Mouse (Mus musculus): ENCODE measurements around the gene S100a3.

Gene S100a3

DNA sequence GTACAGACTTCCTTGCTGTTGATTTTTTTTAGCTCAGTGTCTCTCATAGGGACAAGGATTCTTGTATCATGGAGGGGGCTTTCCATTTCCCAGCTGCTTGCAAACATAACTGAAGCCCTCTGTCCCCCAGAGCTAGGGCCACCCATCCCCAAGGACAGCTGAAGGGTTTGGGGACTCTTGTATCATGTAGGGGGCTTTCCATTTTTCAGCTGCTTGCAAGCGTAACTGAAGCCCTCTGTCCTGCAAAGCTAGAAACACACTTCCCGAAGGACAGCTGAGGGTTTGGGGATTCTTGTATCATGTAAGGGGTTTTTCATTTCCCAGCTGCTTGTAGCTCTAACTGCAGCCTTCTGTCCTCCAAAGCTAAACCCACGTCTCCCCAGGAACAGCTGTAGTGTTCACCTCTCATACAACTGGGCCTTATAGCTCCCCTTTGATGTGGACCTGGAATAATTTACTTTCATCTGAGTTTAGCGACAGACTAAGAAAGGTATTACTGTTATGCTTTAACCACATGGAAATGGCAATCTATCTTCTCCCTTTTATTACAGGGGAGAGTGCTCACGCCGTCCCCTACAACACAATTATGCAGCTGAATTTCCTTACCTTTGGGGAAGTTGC lies at the start of gene S100a3:
Gene S100a3 (plus strand): TSS at position 571 of the 621 bp plus-strand sequence.
- no peak for DNase-seq

DNA sequence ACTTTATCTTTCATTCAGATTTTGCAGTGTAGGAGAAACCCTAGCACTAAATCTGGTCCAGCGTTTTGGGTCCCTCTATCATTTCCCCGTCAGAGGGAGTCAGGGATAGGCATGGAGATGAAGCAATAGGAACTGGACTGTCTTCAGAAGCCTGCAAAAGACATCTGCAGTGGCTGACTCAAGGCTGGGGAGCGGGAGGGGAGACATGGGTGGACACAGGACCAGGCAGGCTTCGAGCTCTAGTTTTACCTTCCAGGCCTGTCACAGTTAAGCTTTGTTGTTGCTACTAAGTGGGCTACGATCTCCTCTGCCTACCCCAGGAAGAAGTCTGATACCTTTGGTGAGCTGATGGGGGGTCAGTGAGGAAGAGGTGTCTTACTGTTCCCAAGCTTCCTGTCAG lies 48.1 kb upstream of the S100a3 start:
- no peak for DNase-seq

DNA sequence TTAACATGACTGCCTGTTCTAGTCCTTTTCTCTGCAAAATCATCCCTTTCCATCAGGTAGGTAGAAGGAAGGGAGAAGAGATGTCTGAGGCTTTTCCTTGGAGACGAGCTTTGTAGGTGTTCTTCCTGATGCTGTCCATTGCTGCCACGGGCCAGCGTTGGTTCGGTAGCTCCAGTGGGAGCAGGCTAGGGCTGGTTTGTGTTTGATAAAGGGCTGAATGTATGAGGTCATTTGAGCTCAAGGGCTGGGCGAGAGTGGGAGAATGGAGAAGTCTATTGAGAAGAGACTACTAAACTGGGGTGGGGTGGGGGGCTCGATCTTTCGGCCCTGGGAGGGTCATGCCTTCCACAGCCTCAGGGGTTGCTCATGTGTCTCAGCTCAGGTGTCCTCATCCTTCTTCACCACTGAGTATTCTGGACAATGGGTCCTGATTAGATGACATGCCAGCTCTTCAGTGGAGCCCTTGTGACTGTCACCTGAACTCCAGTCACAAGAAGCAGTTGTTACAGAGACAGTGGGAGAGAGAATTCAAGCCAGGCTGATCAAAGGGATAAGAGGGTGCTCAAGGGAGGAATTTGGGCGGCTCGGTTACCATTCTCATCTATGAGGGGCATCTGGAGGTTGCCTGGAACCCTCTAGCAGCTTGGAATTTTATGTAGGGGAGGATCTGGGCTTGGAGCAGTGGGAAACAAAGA lies 47.3 kb upstream of the S100a3 start:
- no peak for DNase-seq

DNA sequence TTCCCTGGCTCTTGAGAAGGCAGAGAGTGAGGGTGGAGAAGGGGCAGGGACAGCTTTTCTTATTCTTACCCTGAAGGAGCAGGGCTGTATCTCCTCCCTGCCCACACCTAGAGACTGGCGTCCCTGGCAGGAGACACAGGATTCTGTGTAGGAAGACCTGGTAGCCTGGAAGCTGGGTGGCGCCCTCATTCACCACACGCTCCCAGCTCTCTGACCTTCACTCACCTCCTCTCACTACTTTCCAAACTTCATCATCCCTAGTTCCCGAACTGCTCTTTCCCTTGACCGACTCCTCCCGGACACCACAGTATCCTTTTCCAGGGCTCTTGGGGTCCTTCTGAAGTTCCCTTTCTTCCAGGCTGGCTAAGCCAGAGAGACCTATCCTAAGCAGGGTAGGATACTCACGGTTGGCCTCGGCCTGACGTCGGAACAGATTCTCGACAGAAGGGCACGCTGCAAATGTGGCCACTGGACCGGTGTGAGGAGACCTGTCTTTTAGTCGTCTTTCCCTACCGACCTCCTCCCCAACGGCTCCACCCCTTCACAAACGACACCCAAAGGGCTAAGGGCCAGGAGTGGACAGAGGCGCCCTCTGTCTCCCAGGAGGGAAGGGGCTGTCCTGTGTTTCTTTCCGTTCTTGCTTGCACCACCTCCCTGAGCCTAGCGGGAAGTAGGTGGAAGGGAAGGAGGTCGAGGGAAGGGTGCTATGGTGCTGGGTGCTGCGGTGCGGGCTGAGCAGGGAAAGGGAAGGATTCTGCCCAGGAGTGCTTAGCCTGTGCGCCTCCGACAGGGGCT lies 46.4 kb upstream of the S100a3 start, which contains the start of the genes S100a1 and S100a13:
Gene S100a1 (minus strand): TSS at position 597 of the 795 bp plus-strand sequence.
Gene S100a13 (plus strand): TSS at position 640 of the 795 bp plus-strand sequence.
- DNase-seq = peak; percentile 82

DNA sequence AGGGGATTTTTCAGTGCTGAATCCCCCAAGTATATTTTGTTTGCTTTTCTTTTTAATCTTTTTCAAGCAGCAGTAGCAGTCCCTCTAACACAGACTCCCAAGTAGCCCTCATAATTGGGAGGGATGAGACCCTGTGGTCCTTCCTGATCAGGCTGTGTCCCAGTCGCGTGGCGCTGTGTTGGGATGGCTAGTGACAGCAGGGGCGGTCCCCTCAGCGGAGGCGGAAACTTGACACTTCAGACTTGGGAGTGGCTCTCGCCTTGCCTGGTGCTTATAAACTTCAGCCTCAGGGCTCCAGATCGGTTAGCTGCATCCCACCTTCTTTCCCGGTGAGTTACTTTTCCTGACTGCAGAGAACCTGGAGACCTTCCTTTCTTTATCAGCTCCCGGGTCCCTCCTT lies 45.7 kb upstream of the S100a3 start:
- peak; percentile 84 for DNase-seq

DNA sequence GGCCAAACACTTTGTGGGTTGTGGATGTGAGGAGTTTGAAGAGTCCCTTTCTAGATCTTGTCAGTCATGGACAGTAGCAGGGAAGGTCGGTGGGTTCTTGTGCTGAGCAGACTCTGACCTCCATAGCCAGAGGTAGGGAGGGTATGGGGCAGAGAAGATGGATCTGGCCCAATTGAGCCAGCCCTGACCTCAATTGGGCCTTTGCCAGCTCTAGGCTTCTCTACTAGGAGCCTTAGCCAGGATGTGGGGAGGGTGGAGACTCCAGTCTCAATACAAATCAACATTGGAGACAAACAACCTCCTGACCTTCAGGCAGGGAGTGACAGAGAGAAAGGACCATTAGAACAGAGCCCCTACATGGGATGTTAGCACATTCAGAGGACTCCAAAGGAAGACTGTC lies 45.1 kb upstream of the S100a3 start:
- DNase-seq = peak; percentile 73

DNA sequence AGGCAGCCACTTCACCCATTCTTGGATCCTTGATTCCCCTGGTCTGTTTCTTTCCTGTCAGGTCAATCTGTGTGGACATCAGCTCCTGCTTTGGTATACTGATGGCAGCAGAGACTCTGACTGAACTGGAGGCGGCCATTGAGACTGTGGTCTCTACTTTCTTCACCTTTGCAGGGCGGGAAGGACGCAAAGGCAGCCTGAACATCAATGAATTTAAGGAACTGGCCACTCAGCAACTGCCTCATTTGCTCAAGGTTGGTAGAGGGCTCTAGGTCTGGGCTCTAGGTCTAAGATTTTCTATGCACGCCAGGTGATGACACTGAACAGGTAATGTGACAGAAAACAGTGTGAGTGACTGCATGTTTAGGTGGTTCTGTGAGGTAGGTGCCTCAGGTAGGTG lies 44.6 kb upstream of the S100a3 start:
- DNase-seq = no peak

DNA sequence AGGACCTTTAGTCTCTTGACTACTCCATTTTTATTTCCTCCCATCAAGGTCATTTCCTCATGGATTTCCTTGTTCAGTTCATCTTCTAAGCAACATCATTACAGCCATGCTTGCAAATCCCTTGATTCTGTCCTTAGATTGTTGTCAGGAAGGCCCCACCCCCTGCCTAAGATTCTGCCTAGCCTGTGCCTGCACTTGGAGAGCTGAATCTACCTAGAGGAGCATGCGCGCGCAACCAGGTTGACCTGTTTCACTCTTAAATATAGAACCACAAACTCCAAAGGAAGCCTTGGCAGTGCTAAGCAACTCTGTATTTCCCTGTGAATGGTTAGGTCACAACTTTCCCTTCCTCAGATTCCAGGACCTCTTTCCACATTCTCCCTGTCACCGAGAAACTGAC lies 42.7 kb upstream of the S100a3 start:
- DNase-seq = no peak

DNA sequence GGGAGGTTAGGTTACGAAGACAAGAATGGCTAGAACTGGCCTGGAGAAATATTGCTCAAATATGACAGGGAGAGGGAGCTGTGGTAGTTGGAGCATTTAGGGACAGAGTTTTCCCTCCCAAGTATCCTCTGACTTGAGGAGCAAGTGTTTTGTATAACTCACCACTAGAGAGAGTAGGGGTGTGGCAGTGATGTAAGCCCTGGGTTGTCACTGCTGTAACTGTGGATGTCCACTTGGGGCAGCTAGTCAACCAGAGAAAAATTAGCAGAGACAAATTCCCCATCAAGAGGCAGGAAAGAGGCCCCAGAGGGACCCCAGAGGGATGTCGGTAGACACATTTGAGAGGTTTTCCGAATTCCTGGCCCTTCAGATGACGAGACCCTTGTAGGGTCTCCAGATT lies 35.0 kb upstream of the S100a3 start:
- peak; percentile 69 for DNase-seq

DNA sequence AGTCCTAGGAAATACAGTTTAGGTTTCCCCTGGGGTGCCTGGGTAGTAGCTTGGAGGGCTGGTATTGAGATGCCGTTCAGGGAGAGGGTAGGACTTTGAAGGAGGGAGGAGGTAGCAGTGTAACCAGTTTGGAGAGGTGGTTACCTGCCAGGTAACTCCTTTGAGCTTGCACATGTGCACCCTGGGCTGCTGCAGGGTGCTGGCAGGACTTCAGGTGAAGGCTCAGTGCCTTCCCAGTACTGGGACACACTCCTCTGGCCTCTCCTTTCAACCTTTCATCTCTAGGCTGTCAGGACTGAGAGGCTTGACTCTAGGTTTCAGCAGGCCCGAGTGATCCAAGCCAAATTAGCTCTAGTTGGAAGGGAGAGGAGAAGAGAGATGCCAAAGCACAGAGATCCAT lies 34.3 kb upstream of the S100a3 start:
- DNase-seq = no peak

DNA sequence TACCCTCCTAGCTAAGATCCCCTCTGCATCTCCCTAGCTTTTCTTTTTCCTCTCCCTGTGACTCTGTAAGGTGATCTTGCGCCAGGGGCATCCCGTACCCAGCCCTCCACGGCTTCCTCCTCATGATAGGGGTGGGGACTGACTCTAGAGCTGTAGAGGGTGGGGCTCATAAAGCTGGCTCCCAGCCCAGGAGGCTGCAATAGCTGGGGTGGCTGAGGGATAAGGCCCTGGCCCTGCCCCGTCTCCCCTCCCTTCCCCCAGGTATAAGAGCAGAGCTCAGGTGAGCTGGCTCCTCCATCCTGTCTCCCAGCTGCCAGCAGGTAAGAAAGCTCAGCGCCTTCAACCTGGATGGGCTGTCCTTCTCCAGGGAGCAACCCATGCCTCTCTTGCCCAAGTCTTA lies 33.8 kb upstream of the S100a3 start, which contains the start of gene S100a14:
Gene S100a14 (plus strand): TSS at position 277 of the 400 bp plus-strand sequence.
- no peak for DNase-seq

DNA sequence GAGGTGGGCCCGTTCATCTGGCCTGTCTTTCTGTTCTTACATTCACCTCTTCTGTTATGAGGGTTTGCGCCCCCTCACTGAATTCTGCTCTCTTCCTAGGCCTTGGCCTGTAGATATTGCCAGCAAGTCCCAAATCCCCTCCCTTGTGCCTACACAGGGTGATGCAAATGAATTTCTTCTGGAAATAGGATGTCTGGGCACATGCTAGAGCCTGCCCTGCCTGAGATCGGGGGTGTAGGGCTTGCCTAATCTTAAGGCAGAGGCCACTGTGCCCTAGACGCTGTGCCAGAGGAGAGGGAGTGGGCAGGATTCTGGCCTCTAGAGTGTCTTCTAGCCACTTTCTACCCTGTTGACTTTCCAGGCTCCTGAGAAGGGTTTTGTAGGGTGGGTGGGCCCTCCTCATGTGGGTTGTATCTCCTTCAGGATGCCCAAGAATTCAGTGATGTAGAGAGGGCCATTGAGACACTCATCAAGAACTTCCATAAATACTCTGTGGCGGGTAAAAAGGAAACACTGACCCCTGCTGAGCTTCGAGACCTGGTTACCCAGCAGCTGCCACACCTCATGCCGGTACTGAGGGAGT lies 33.0 kb upstream of the S100a3 start:
- DNase-seq = no peak

DNA sequence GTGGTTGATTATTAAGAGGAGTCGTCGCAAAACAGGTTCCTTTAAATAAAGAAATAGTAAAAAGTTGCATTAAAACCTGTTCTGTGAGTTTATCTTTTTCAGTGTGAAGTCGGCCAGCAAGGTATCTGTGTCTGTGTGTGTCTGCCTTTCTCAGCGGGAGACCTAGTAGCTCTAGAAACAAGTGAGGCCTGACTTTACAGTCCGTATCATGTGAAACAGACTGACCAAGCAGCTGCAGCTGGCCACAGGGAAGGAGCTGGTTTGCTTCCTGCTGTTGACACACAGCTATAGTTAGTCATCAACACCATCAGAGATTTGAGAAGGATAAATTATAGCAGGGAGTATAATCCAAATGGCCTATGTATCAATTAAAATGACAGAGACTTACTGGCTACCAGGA lies 28.7 kb upstream of the S100a3 start:
- no peak for DNase-seq

DNA sequence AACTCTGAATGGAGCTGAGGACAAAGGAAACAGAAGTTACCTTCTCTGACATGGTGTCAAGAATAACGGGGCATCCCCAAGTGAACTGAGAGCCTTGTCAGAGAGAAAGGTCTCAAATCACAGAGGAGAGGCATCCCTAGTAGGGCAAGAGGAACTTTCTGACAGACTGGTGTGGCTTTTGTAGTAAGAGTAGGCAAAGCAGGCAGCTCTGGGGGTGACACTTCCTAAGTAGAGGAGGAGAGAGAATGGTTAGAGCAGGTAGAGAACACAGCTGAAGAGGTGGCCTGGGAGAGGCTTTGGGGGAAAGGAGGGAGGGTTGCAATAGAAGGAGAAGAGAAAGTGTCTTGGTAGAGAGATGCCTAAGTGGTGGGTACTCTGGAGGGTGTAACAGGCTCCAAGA lies 24.9 kb upstream of the S100a3 start:
- DNase-seq = no peak

DNA sequence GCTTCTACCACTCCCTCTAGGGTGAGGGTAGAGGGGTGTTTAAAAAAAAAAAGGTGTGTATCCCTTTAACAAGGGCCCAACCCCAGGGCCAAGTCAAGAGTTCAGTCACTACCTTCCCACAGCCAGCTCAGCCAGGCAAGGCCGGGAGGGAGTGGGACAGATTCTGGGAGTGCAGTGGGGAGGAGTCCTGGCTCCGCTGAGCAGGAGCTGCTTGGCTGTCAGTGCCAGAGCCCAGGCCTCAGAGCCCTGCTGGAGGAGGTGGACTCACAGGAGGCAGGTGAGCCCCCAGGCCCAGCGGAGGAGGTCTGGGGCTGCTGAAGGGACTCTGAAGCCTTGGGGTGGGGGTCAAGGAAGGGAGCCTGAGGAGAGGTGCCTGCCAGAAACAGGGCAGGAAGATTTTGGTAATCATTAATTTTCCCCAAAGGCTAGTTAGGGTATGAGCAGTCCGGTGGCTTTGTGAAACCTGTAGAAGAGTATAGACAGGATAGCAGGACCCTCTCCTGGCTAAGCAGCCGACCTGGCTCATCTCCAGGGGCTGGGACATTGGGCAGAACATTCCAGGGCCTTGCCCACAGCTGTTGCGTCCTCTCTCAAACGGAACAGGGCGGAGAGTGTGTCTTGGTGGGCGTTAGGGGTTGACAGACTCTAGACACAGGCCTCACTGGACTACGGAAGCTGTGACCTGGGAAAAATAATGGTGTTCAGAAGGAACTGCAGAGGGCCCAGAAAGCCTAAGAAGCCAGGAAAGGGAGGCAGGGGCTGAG lies 23.1 kb upstream of the S100a3 start, which contains the start of gene S100a16:
Gene S100a16 (plus strand): TSS at position 114 of the 764 bp plus-strand sequence.
- peak; percentile 85 for DNase-seq

DNA sequence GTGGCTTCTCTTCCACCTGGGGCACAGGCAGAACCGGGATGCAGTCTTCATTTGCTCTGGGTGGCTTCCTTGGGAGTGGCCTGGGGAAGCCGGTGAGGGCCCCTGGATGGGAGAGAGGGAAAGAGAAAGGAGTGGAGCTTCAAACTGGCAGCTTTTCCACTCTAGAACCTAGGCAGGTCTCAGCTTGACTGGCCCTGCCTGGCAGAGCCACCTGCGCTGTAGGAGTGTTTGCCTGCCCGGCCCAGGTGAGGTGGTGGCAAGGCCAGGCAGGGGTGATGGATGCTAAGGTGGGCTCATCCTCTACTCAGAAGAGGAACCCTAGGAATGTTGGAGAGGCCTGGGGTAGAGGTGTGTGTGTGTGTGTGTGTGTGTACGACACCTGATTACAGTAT lies 22.5 kb upstream of the S100a3 start:
- DNase-seq = peak; percentile 22

DNA sequence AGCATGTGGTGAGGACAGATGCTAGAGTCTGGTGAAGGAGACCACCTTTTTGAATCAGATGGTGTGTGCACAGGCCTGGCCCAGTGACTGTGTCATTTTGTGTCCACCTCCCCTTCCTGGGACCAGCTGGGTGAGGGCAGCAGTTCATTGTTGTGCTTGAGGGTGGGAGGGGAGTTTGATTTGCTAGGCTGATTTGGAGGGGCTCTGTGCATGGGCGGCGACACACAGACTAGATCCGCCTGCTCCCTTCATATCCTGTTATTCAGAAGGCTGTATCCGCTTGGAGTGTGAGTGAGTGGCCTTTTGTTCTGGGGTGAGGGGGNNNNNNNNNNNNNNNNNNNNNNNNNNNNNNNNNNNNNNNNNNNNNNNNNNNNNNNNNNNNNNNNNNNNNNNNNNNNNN lies 19.5 kb upstream of the S100a3 start:
- peak; percentile 67 for DNase-seq

DNA sequence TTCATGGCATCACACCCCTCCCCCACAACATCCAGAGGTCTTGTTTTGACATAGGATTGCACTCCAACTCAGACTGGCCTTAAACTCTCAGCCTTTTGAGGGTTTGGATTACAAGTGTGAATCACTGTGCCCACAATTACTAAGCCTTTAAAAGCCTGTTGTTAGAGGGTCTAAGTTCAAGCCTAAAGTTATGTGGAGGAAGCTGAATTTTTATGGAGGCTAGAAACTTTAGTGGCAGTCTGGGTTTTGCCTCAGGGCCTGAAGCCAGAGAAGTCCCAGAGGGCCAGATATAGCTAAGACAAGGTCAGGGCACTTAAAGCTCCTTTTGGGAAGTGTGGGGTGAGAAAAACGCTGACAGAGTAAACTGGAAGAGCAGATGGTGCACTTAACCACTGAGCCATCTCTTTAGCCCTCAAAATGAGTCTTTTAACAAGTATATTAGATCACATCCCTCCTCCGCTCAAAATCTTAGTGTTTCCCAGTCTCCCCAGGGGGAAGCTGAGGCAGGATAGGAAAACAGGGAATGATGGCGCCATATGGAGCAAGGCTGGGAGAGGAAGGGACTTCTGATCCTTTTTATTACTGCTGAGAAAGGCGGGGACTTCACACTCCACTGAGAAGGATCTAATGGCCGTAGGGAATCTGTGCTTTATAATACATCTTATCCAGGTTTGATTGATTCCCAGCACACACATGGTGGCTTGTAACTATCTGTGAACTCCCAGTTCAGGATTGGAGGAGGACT lies 10.5 kb upstream of the S100a3 start:
- peak; percentile 71 for DNase-seq

DNA sequence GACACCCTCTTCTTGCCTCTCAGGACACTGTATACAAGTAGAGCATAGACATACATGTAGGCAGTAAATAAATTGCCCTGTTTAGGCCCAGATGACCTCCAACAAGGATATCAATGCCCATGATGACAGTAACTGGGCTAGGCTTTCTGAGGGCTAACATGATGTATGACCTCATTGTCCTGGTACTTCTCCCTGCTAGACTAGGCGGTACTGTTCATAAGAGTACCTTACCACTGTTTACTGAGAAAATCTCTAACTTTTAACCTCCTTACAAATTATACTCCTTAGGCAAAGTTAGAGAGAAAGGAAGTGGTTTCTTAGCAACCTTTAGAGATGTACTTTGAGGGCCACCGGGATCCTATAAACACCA lies 10.0 kb upstream of the S100a3 start:
- DNase-seq = no peak

DNA sequence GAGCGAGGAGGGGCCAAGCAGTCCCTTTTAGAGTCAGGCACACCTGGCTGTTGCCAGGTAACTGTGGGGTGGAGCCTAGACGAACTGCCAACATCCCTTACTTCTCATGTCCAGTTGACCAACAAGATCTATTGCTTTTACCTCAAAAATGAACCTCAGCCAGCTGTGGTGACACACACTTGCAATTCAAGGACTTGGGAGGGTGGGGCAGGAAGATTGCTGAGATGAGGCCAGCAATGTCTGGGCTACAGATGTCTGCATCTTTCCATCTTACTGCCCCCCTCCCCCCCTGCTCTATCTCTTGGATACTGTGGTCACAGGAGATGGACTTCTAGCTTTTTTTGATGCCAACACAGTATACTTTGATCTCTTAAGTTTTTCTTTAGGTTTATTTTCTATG lies 8.1 kb upstream of the S100a3 start:
- no peak for DNase-seq

DNA sequence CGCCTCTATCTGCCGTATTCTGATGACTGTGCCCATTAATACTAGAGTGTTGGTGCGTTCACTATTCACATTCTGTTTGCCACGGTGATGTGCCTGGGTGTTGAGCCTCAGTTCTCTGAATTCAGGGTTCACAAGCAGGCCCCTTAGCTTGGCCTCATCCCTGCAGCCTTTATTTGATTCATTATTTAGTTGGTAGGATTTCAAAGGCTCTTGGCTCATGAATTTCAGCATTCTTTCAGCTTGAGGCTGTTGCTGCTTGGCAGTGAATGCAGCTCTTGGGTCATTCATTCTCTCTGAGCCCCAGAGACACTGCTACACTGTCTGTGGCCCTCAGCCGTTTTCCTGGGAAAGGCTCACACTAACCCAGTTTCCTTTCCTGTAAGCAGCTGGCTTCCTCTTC lies 4.4 kb upstream of the S100a3 start:
- DNase-seq = peak; percentile 44

DNA sequence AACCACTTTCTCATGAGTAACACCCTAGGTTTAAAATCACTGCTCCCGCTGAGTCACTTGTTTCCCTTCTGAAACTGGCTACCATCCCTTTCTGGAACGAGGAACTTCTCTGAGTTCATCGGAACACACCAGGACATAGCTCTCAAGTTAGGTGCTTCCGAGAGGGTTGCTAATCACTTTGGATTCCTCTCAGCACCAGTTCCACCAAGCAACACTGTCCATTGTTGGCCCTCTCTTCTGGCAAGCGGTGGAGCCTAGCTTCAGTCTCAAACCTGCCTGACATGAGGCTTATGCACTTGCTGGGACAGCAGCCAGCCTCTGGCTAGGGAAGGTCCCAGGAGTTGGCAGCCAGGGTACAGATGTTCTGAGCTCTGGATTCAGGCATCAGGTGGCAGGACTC lies 14.3 kb downstream of the S100a3 start:
- DNase-seq = no peak

Measured in kidney, postnatal 10 days (tissue).